Mouse (Mus musculus) stomach, postnatal 0 days (tissue): ENCODE results near the gene Zfp462.

Experiments
- CTCF ChIP-seq: IDR thresholded peaks from 2 replicates; pipeline ENCODE4 v1.5.1; 2016; ENCODE audit warnings: antibody characterized with exemption, low read depth, mild to moderate bottlenecking, moderate library complexity
- EP300 ChIP-seq: optimal IDR thresholded peaks from 2 replicates; pipeline ENCODE3; 2016; ENCODE audit warnings: antibody characterized with exemption

DNA sequence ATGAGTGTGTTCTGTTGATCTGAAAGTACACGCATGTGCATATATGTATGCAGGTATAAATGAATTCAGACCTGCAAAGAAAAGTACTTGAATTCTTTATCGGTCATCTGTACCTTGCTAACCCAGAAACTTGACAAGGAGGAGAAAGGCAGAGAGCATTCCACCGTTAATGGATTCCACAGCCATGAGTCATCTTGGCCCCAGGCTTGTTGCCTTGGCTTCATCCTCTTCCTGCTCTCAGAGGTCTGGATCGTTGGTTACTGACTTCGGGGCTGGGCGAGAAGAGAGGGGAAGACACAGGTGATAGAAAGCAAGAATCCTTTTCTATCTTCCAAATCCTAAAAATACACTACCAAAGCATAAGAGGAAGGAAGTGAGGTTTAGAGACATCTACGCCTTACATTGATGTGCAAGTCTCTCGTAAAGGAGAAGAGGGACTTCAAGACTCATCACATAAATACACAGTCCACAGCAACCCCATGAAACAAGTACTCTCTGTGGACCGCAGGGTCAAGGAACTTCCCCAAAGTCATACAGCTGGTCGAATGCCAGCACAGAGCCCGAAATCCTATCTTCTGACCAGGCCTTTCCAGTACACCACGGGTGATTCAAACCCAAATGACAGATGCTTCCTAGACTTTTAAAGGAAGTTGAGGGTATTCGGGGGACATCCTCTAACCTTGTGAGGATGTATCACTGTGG is 35.1 kb downstream of the Zfp462 start:
- TF ChIP-seq EP300 (no peak), CTCF (no peak)
